Mouse (Mus musculus) limb, embryonic 14.5 days (tissue): ENCODE data around the gene Dscam. TPM values are rescaled to one million over a fixed set of nuclear protein-coding genes. Genes with fewer than 3 reads are reported as not detected.

Experiments used
- ATAC-seq: fragments of 200-750 bp; cut with Nextera tagmentation; 2 replicates; pipeline ENCODE4 v1.8.0; 2017; ENCODE audit warnings: low read depth, moderate number of reproducible peaks, moderate TSS enrichment; ENCODE audit not compliant: low FRiP score
- DNase-seq: peaks from one replicate; pipeline ENCODE4 v3.0.0-alpha.2; 2015; ENCODE audit warnings: low spot score
- H3K27ac ChIP-seq: fragments of 300-500 bp; sonication (generic); replicated peaks from 2 replicates; pipeline ENCODE4 v1.5.1; 2014; ENCODE audit warnings: low read depth, mild to moderate bottlenecking, low read length, moderate library complexity, mixed read lengths
- H3K27me3 ChIP-seq: fragments of 300-500 bp; sonication (generic); 2 replicates; pipeline ENCODE4 v1.6.1; 2014; ENCODE audit warnings: low read length, mixed read lengths; ENCODE audit not compliant: control insufficient read depth, insufficient read depth
- H3K36me3 ChIP-seq: fragments of 300-500 bp; sonication (generic); 2 replicates; pipeline ENCODE4 v1.6.1; 2014; ENCODE audit warnings: mild to moderate bottlenecking, low read length, moderate library complexity, mixed read lengths; ENCODE audit not compliant: control insufficient read depth, insufficient read depth
- H3K4me1 ChIP-seq: fragments of 300-500 bp; sonication (generic); 2 replicates; pipeline ENCODE4 v1.6.1; 2014; ENCODE audit warnings: antibody characterized with exemption, low read length, mixed read lengths; ENCODE audit not compliant: control insufficient read depth, insufficient read depth
- H3K4me2 ChIP-seq: fragments of 300-500 bp; sonication (generic); replicated peaks from 2 replicates; pipeline ENCODE4 v1.6.1; 2014; ENCODE audit warnings: low read depth, mild to moderate bottlenecking, low read length, moderate library complexity; ENCODE audit not compliant: severe bottlenecking
- H3K4me3 ChIP-seq: fragments of 300-500 bp; sonication (generic); replicated peaks from 2 replicates; pipeline ENCODE4 v1.5.1; 2014; ENCODE audit warnings: low read length
- H3K9ac ChIP-seq: fragments of 300-500 bp; sonication (generic); 2 replicates; pipeline ENCODE4 v1.6.1; 2014; ENCODE audit warnings: mild to moderate bottlenecking, low read depth, low read length, moderate library complexity; ENCODE audit not compliant: severe bottlenecking
- H3K9me3 ChIP-seq: fragments of 300-500 bp; sonication (generic); 2 replicates; pipeline ENCODE4 v1.6.1; 2016; ENCODE audit warnings: low read length; ENCODE audit not compliant: control insufficient read depth
- POLR2A ChIP-seq: fragments of 200-500 bp; IDR thresholded peaks from 2 replicates; pipeline ENCODE4 v1.8.0; 2012; ENCODE audit warnings: inconsistent platforms, mild to moderate bottlenecking, moderate library complexity, borderline replicate concordance; ENCODE audit not compliant: insufficient read depth, insufficient read length; ENCODE audit errors: extremely low read depth
- WGBS: fragments of 180-500 bp; shearing (Covaris S2); extraction: QIAGEN DNeasy Blood & Tissue Kit; methylation state at CpG from one replicate; pipeline ENCODE4 v1.1.7; 2014; 5-methylcytosine and 5-hydroxymethylcytosine counted together
- polyA plus RNA-seq, 2 experiments: library from polyadenylated mRNA; depleted of rRNA in 1 of 2; stranded (reverse) in 1 of 2; unstranded in 1 of 2; fragments of >200 nt; fragmentation: Nextera tagmentation in 1 of 2; extraction: Ambion mirVana in 1 of 2; gene quantifications; 2 replicates each; pipeline versions ENCODE4 v1.2.1 to v1.2.3; 2012 to 2014

Gene Dscam
- polyA plus RNA-seq, 2 experiments: 0.17 to 0.20 TPM

DNA sequence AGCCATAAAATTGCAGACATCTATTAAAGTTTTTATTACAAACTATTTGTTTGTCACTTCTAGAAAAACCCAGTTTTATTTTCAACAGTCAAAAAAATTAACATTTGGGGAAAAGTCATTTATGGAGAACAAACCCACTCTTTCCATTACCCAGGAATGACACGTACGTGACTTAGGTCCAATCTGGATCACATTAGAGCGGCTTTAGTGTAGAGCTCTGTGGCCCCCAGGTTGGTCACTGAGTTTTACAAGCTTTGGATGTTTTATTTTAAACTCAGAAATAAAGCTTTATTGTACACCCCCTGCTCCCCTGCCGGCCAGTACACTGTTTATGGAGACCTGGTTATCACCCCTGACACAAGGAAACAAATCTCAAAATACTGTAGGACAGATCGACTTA, 540.9 kb downstream of the Dscam start:
- ATAC-seq (no peak), DNase-seq (peak; percentile 19)
- H3K9ac ChIP-seq: no peak overlapping the region
- no peaks in the 10 kb centered on the region for H3K27me3 ChIP-seq
- H3K4me1 ChIP-seq: peaks cover 7% of the 10 kb centered on the region; the same call in 1 of the 2 replicates
- no peaks in the 10 kb centered on the region for H3K9me3 ChIP-seq
- TF ChIP-seq POLR2A: no peak
- H3K4me3 ChIP-seq: no peak overlapping the region
- H3K4me2 ChIP-seq: no peak overlapping the region
- 22% methylated on average over 5 of the region's 5 CpGs for WGBS
- no peak overlapping the region for H3K27ac ChIP-seq
- no peaks in the 10 kb centered on the region for H3K36me3 ChIP-seq

DNA sequence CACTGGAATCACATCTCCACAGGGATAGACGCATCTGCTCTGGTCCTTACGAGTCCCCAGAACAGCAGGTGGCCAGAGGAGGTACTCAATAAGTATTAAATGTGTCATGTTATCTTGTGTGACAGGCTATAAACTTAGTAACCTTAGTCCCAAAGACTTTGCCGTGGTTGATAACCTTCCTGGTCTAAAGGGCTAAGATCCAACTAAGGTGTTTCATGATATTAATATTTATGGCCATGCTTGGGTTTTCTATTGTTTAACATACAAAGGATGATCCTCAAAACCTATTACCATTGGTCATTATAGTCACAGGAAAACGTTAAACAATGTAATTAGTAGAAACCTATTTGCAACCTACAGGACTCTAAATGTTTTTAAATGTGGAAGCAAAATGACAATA, 545.1 kb downstream of the Dscam start:
- Histone ChIP-seq H3K27me3 (no peaks in the 10 kb centered on the region), H3K4me2 (no peak overlapping the region), H3K4me1 (peaks cover 7% of the 10 kb centered on the region; the same call in 1 of the 2 replicates), H3K27ac (no peak overlapping the region), H3K4me3 (no peak overlapping the region), H3K9ac (no peak overlapping the region), H3K36me3 (no peaks in the 10 kb centered on the region), H3K9me3 (no peaks in the 10 kb centered on the region)
- DNase-seq: no peak
- no peak for TF ChIP-seq POLR2A
- 65% methylated on average over 4 of the region's 4 CpGs for WGBS
- ATAC-seq: no peak

GRCm38 (mm10) chr16:96624570-96625411, 545.8 kb downstream of the Dscam start:
- whole genome bisulfite sequencing: 71% methylated on average over 7 of the region's 7 CpGs
- Histone ChIP-seq H3K36me3 (no peaks in the 10 kb centered on the region), H3K4me1 (peaks cover 2% of the 10 kb centered on the region; the same call in 1 of the 2 replicates), H3K4me2 (no peak overlapping the region), H3K4me3 (no peak overlapping the region), H3K27me3 (no peaks in the 10 kb centered on the region), H3K27ac (no peak overlapping the region), H3K9ac (no peak overlapping the region), H3K9me3 (no peaks in the 10 kb centered on the region)
- TF ChIP-seq POLR2A: no peak
- DNase-seq (no peak), ATAC-seq (no peak)

GRCm38 (mm10) chr16:96620861-96621260, 549.7 kb downstream of the Dscam start:
- no peak for DNase-seq

GRCm38 (mm10) chr16:96620402-96620801, 550.1 kb downstream of the Dscam start:
- Histone ChIP-seq H3K4me1 (0 out of 2 replicates have a peak, but pooled peaks cover 3% of the 10 kb centered on the region), H3K9ac (no peak overlapping the region), H3K4me2 (no peak overlapping the region), H3K9me3 (no peaks in the 10 kb centered on the region), H3K27ac (no peak overlapping the region), H3K4me3 (no peak overlapping the region), H3K36me3 (no peaks in the 10 kb centered on the region), H3K27me3 (no peaks in the 10 kb centered on the region)
- DNase-seq (no peak), ATAC-seq (no peak)
- TF ChIP-seq POLR2A: no peak
- 67% methylated on average over 5 of the region's 5 CpGs for WGBS

More at GRCm38 (mm10) chr16:96620861-96621260, 549.7 kb downstream of the Dscam start:
- Histone ChIP-seq H3K36me3 (no peaks in the 10 kb centered on the region), H3K9me3 (no peaks in the 10 kb centered on the region), H3K9ac (no peak overlapping the region), H3K4me3 (no peak overlapping the region), H3K27ac (no peak overlapping the region), H3K27me3 (no peaks in the 10 kb centered on the region), H3K4me2 (no peak overlapping the region), H3K4me1 (0 out of 2 replicates have a peak, but pooled peaks cover 3% of the 10 kb centered on the region)
- no peak for ATAC-seq
- WGBS: 87% methylated on average over 6 of the region's 6 CpGs
- TF ChIP-seq POLR2A: no peak
